Mouse (Mus musculus) intestine, embryonic 16.5 days (tissue): ENCODE measurements around the gene Cd3eap. TPM values are rescaled to one million over a fixed set of nuclear protein-coding genes. Genes with fewer than 3 reads are reported as not detected.

ENCODE experiments used
- ATAC-seq: fragments of 200-750 bp; cut with Nextera tagmentation; 2 replicates; pipeline ENCODE4 v1.8.0; 2017; ENCODE audit warnings: moderate TSS enrichment, moderate library complexity
- H3K27ac ChIP-seq: fragments of 300-500 bp; sonication (generic); 2 replicates; pipeline ENCODE4 v1.5.1; 2014; ENCODE audit warnings: mild to moderate bottlenecking, low read length
- H3K27me3 ChIP-seq: fragments of 300-500 bp; sonication (generic); replicated peaks from 2 replicates; pipeline ENCODE4 v1.6.1; 2014; ENCODE audit warnings: low read length, control low read depth, mixed read lengths; ENCODE audit not compliant: control insufficient read depth, insufficient read depth
- H3K36me3 ChIP-seq: fragments of 300-500 bp; sonication (generic); 2 replicates; pipeline ENCODE4 v1.6.1; 2014; ENCODE audit warnings: low read length, control low read depth; ENCODE audit not compliant: control insufficient read depth, insufficient read depth
- H3K4me1 ChIP-seq: fragments of 300-500 bp; sonication (generic); 2 replicates; pipeline ENCODE4 v1.6.1; 2014; ENCODE audit warnings: low read length, control low read depth, mixed read lengths; ENCODE audit not compliant: control insufficient read depth, insufficient read depth
- H3K4me2 ChIP-seq: fragments of 300-500 bp; sonication (generic); 2 replicates; pipeline ENCODE4 v1.6.1; 2014; ENCODE audit warnings: low read depth, low read length, control low read depth
- H3K4me3 ChIP-seq: fragments of 300-500 bp; sonication (generic); 2 replicates; pipeline ENCODE4 v1.5.1; 2014; ENCODE audit warnings: mild to moderate bottlenecking, low read length
- H3K9ac ChIP-seq: fragments of 300-500 bp; sonication (generic); 2 replicates; pipeline ENCODE4 v1.6.1; 2014; ENCODE audit warnings: low read depth, low read length
- H3K9me3 ChIP-seq: fragments of 300-500 bp; sonication (generic); 2 replicates; pipeline ENCODE4 v1.6.1; 2016; ENCODE audit warnings: low read length, control low read depth; ENCODE audit not compliant: control insufficient read depth
- WGBS: fragments of 180-500 bp; shearing (Covaris S2); extraction: QIAGEN DNeasy Blood & Tissue Kit; methylation state at CpG from one replicate; pipeline ENCODE4 v1.1.7; 2014; 5-methylcytosine and 5-hydroxymethylcytosine counted together
- polyA plus RNA-seq: library from polyadenylated mRNA; unstranded; fragments of >200 nt; fragmentation: Nextera tagmentation; extraction: Ambion mirVana; gene quantifications from 2 replicates; pipeline ENCODE4 v1.2.1, GENCODE M21; 2015

Gene Cd3eap
- polyA plus RNA-seq, 1 experiment from 2014 or later: 24.3 TPM

DNA sequence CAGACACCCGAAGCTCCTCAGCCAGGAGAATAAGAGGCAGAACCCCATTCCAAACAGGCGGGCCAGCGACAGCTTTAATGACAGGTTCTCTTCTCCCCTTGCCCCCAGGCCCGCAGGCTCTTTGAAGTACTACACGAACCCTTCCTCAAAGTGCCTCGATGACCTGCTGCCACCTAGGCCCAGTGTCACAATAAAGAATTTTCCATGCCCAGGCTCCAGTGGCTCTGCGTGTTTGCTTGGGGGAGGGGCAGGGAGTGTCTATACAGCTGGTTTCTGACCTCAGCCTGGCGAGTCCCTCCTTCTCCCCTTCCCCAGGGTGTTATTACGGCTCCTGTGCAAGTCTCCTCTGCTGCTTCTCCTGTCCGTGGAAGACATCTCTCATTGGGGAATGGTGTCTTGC, 3.0 kb downstream of the Cd3eap start:
- ATAC-seq: no peak
- Histone ChIP-seq H3K4me1 (peaks cover 19% of the 10 kb centered on the region), H3K4me2 (no peak overlapping the region), H3K4me3 (no peak overlapping the region), H3K9ac (no peak overlapping the region), H3K9me3 (no peaks in the 10 kb centered on the region), H3K27ac (no peak overlapping the region), H3K36me3 (peaks cover 9% of the 10 kb centered on the region; the same call in 1 of the 2 replicates), H3K27me3 (no peaks in the 10 kb centered on the region)
- WGBS: 70% methylated on average over 10 of the region's 10 CpGs

DNA sequence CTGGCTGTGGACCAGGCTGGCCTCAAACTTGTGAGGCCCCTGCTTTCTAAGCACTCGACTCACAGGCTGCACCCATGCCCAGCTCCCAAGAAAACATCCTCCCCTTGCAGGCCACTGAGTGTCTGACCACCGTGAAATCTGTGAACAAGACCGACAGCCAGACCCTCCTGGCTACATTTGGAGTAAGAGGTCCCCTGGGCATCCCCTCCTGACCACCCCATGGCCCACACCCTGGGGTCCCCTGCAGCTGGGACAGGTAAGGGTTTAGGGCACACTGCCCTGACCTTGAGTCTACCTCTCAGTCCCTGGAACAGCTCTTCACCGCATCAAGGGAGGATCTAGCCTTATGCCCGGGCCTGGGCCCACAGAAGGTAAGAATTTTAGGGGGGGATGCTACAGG, 4.3 kb downstream of the Cd3eap start:
- Histone ChIP-seq H3K4me1 (peaks cover 12% of the 10 kb centered on the region), H3K27ac (no peak overlapping the region), H3K9me3 (no peaks in the 10 kb centered on the region), H3K9ac (no peak overlapping the region), H3K4me3 (no peak overlapping the region), H3K4me2 (no peak overlapping the region), H3K27me3 (no peaks in the 10 kb centered on the region), H3K36me3 (peaks cover 18% of the 10 kb centered on the region)
- no peak for ATAC-seq
- WGBS: 89% methylated on average over 5 of the region's 5 CpGs

DNA sequence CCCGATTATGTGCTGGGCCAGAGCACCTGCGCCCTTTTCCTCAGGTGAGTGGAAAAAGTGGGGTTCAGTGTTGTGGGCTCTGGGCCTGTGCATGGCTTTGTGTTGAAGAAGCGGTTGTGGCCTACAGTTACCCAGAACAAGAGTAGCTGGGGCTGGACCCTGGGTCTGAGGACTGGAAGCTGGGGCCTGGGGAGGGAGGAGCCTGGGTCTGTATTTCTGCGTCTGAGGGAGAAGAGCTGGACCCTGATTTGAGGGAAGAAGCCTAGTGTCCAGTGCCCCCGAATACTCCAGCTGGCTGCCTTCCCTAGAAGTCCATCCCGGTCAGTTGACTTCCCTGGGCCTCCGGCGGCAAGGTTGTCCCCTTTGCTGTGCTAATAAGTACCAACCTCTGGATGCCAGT, 9.1 kb downstream of the Cd3eap start:
- Histone ChIP-seq H3K27me3 (no peaks in the 10 kb centered on the region), H3K9ac (no peak overlapping the region), H3K4me3 (no peak overlapping the region), H3K4me1 (peaks cover 6% of the 10 kb centered on the region), H3K36me3 (peaks cover 19% of the 10 kb centered on the region), H3K4me2 (no peak overlapping the region), H3K27ac (no peak overlapping the region), H3K9me3 (no peaks in the 10 kb centered on the region)
- 94% methylated on average over 8 of the region's 8 CpGs for WGBS
- ATAC-seq: no peak

DNA sequence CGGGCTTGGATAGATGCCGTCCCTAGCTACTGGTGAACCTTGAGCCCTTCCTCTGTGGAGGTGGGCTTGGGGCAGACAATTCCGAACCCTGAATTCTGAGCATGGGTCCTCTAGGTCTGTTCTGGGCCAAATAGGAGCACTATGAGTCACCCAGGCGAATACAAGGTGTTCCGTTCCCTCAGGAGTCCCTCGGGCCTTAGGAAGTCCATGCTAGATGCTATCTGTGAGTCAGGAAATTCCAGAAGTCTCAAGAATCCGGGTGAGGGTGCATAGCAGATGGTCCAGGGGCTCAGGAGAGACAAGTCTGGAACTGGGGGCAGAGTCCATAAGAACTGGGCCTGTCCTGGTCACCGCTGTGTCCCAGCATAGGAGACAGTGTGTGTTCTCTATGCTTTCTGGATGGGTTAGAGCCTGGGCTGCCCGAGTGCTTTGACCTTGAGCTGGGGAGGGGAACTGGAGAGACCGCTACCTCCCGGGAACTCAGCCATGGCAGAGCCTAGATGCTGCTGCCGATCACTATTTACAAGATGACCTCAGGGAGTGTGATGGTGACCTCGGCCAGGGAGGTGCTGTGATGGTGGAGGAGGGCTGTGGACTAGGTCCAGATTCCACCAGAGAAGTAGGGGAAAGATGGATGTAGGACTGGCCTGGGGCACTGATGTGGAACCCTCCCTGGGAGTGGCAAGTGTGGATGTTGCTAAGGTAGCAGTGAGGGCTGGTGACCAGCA, 9.9 kb downstream of the Cd3eap start:
- Histone ChIP-seq H3K27ac (no peak overlapping the region), H3K9ac (no peak overlapping the region), H3K36me3 (peaks cover 15% of the 10 kb centered on the region), H3K27me3 (no peaks in the 10 kb centered on the region), H3K9me3 (no peaks in the 10 kb centered on the region), H3K4me2 (no peak overlapping the region), H3K4me1 (peaks cover 9% of the 10 kb centered on the region), H3K4me3 (no peak overlapping the region)
- ATAC-seq: no peak
- 80% methylated on average over 13 of the region's 13 CpGs for WGBS

DNA sequence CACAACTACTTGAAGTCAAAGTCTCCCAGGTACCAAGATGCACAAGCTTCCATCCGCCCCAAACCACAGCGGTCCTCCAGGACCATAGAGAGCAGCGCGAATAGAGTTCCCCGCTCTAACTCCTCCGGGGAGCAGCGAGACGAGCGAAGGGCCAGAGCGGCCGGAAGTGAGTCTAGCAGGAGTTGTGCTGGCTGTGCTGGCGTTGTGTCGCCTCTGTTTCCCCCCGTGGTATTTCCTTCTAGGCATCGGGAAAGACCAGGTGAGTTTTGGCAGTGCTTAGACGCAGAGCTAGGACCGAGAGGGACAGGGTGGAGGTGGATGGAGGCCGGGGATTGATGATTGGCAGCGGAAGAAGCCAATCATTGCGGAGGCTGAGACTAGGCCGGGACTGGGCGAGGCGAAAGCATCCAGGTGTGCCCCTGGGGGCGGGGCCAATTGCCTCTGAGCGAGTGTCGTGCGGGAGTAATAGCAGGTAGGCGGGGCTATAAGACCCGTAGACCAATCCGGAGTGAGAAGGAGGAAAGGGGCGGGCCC, 14.3 kb downstream of the Cd3eap start:
- H3K9me3 ChIP-seq: no peaks in the 10 kb centered on the region
- peak overlapping the region; percentile 89 for H3K27ac ChIP-seq
- ATAC-seq: peak; percentile 93
- H3K27me3 ChIP-seq: no peaks in the 10 kb centered on the region
- peak overlapping the region; percentile 87 for H3K4me3 ChIP-seq
- 0 out of 2 replicates have a peak, but pooled peaks cover 7% of the 10 kb centered on the region for H3K36me3 ChIP-seq
- under 1% methylated on average over 31 of the region's 31 CpGs for WGBS
- H3K4me1 ChIP-seq: peaks cover 30% of the 10 kb centered on the region
- peak overlapping the region; percentile 81 for H3K9ac ChIP-seq
- H3K4me2 ChIP-seq: peak overlapping the region; percentile 95

DNA sequence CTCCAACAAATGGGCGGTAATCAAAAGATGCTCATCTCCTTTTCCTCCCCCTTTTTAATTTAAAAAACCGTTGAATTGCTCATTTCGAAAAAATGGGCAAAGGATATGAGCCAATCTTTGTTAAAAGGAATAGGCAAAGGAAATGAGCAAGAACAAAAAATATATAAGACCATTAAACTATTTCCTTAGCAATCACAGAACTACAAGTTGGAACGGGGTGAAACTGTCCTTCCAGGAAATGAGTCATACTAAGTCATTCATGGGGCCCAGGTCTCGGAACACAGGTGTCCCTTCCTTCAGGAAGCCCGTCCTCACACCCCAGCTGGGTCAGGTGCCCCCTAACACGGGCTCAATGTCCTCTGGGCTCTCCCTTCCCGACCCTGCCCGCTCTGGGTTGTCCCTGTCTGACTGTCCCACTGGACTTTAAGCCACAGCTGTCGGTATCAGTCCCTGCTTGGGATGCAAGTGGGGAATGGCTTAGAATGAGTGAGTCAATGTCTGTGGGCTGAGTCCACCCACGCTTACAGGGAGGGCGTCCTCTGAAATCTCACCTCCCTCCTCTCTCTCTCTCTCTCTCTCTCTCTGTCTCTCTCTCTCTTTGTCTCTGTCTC, 14.9 kb downstream of the Cd3eap start, which contains the start of gene Ercc1:
Gene Ercc1, plus strand, starts transcription at position 542 of the 611 bp plus-strand sequence.
- Histone ChIP-seq H3K4me2 (peak within 1 kb of the TSS; percentile 95), H3K36me3 (0 out of 2 replicates have a peak, but pooled peaks cover 5% of the 10 kb centered on the region), H3K27me3 (no peaks in the 10 kb centered on the region), H3K9me3 (no peaks in the 10 kb centered on the region), H3K4me3 (peak within 1 kb of the TSS; percentile 87), H3K4me1 (peaks cover 30% of the 10 kb centered on the region), H3K27ac (peak within 1 kb of the TSS; percentile 89), H3K9ac (peak within 1 kb of the TSS; percentile 81)
- WGBS: 20% methylated on average over 12 of the region's 12 CpGs
- peak; percentile 5; the same call in 1 of the 2 replicates for ATAC-seq

DNA sequence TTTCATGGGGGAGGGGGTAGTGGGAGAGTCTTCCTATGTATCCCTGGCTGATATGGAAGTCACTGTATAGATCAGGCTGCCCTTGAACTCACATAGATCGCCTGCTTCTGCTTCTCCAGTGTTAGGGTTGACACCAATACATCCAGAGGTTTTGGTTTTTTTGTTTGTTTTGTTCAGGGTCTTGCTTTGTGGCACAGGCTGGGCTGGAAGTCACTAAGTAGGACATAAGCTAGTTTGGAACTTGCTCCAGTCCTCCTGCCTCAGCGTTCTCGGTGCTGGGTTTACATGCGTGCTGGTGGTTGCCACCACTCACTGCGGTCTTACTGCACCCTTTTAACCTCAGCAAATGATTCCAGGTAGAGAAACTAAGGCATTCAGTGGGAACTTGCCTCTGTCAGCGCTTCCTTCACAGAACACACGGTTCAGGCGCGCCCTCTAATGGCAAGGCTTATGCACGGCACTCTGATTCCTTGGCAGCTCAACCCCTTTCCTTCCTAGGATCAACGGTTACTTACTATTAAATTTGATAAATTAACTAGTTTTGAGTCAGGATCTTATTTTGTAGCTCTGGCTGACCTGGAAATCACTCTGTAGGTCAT, 16.0 kb downstream of the Cd3eap start:
- Histone ChIP-seq H3K36me3 (no peaks in the 10 kb centered on the region), H3K9ac (no peak overlapping the region), H3K4me3 (no peak overlapping the region), H3K4me1 (peaks cover 30% of the 10 kb centered on the region), H3K4me2 (peak overlapping the region; percentile 34), H3K27me3 (no peaks in the 10 kb centered on the region), H3K27ac (no peak overlapping the region), H3K9me3 (no peaks in the 10 kb centered on the region)
- no peak for ATAC-seq
- WGBS: 2% methylated on average over 11 of the region's 11 CpGs

DNA sequence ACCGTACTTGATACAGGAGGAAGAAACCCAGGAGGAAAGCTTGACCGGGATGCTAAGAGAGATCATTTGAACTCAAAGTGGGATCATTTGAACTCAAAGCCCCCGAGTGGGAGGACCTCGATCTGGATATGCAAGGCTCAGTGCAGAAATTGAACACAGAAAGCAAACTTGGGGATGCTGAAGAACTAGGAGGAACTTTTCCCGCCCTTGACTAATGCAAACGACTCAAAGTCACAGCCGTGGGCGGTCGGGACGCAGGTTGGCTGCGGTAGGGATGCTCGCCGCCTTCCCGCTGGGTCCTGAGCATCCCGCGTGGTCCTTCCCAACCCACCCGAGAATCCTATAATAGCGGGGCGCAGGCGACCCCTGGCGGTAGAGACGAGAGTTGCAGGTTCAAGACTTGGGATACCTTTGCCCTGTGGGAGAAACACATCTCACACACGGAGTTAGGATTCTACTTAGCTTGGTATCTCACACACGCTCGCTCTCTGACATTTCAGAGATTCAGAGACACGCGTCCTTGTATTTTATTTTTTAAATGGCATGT, 16.7 kb downstream of the Cd3eap start:
- H3K4me3 ChIP-seq: peak overlapping the region; percentile 56
- no peak for ATAC-seq
- peak overlapping the region; percentile 63; the same call in 1 of the 2 replicates for H3K27ac ChIP-seq
- peak overlapping the region; percentile 91 for H3K4me2 ChIP-seq
- H3K27me3 ChIP-seq: no peaks in the 10 kb centered on the region
- peaks cover 30% of the 10 kb centered on the region for H3K4me1 ChIP-seq
- H3K9ac ChIP-seq: peak overlapping the region; percentile 68
- no peaks in the 10 kb centered on the region for H3K9me3 ChIP-seq
- under 1% methylated on average over 27 of the region's 27 CpGs for WGBS
- no peaks in the 10 kb centered on the region for H3K36me3 ChIP-seq
